Mouse (Mus musculus) gastrocnemius, postnatal 10 days (tissue): ENCODE measurements around the gene Slc41a3. TPM values are rescaled to one million over a fixed set of nuclear protein-coding genes. Genes with fewer than 3 reads are reported as not detected.
A peak's percentile ranks its signal among the peaks of the same experiment; 100 is the strongest.

Experiments
- DNase-seq: peaks from one replicate; pipeline ENCODE4 v3.0.0; 2021; ENCODE audit warnings: mixed read lengths
- long read RNA-seq, 2 experiments: library from polyadenylated mRNA; stranded (forward); transcript quantifications; one replicate each; pipeline ENCODE4 v2.0.0; 2021
- total RNA-seq, 2 experiments: library from RNA; stranded (reverse); gene quantifications; 2 replicates each; pipeline ENCODE4 v1.2.3; 2021

Slc41a3 gene
- 10 to 100 TPM; 52.9 to 60.3 TPM for total RNA-seq
- long read RNA-seq, experiment 1, transcript Slc41a3-202 (11 exons, 2,412 nt), result major isoform, 10 of 133 reads
- long read RNA-seq, experiment 1, partial matches to known transcripts, result 16 of 133 reads
- long read RNA-seq, experiment 1, other reads (novel, unspliced or antisense), result 103 of 133 reads
- long read RNA-seq, experiment 2, transcript Slc41a3-202 (11 exons, 2,412 nt), result minor isoform, 7 of 125 reads
- long read RNA-seq, experiment 2, transcript Slc41a3-201 (10 exons, 2,324 nt), result major isoform, 9 of 125 reads
- long read RNA-seq, experiment 2, partial matches to known transcripts, result 6 of 125 reads
- long read RNA-seq, experiment 2, other reads (novel, unspliced or antisense), result 103 of 125 reads

- peak; percentile 95 for DNase-seq
Measured at GRCm38 (mm10) chr6:90604533-90605297, at the start of gene Slc41a3. Slc41a3 (plus strand) TSS chr6:90604725.

- DNase-seq, result no peak
Measured at GRCm38 (mm10) chr6:90556534-90557058, 47.9 kb upstream of the Slc41a3 start.

GRCm38 (mm10) chr6:90557077-90557476 lies 47.4 kb upstream of the Slc41a3 start:
- DNase-seq, result no peak

- DNase-seq, result no peak
Measured at GRCm38 (mm10) chr6:90557829-90558693, 46.5 kb upstream of the Slc41a3 start.

GRCm38 (mm10) chr6:90560390-90561058 lies 44.0 kb upstream of the Slc41a3 start:
- no peak for DNase-seq

GRCm38 (mm10) chr6:90561234-90561781 lies 43.2 kb upstream of the Slc41a3 start:
- no peak for DNase-seq

GRCm38 (mm10) chr6:90564240-90564639 lies 40.3 kb upstream of the Slc41a3 start:
- no peak for DNase-seq

GRCm38 (mm10) chr6:90565357-90566215 lies 38.9 kb upstream of the Slc41a3 start:
- DNase-seq, result no peak

- DNase-seq, result no peak
Measured at GRCm38 (mm10) chr6:90567486-90567885, 37.0 kb upstream of the Slc41a3 start.

GRCm38 (mm10) chr6:90567928-90568327 lies 36.6 kb upstream of the Slc41a3 start:
- DNase-seq, result no peak

- DNase-seq, result no peak
Measured at GRCm38 (mm10) chr6:90568721-90569120, 35.8 kb upstream of the Slc41a3 start.

GRCm38 (mm10) chr6:90569736-90570383 lies 34.7 kb upstream of the Slc41a3 start:
- DNase-seq, result no peak

- no peak for DNase-seq
Measured at GRCm38 (mm10) chr6:90570392-90570791, 34.1 kb upstream of the Slc41a3 start.

- DNase-seq, result peak; percentile 86
Measured at GRCm38 (mm10) chr6:90575261-90575715, 29.2 kb upstream of the Slc41a3 start.

GRCm38 (mm10) chr6:90578174-90578573 lies 26.4 kb upstream of the Slc41a3 start:
- no peak for DNase-seq

- no peak for DNase-seq
Measured at GRCm38 (mm10) chr6:90582331-90582730, 22.2 kb upstream of the Slc41a3 start.

- DNase-seq, result no peak
Measured at GRCm38 (mm10) chr6:90588113-90588512, 16.4 kb upstream of the Slc41a3 start.

GRCm38 (mm10) chr6:90590707-90591106 lies 13.8 kb upstream of the Slc41a3 start:
- DNase-seq, result no peak

GRCm38 (mm10) chr6:90594972-90595371 lies 9.6 kb upstream of the Slc41a3 start:
- DNase-seq, result no peak

- DNase-seq, result no peak
Measured at GRCm38 (mm10) chr6:90597060-90597459, 7.5 kb upstream of the Slc41a3 start.
